Comparison of ENCODE assay signal across 14 mouse cellular contexts in genomic region chr5:50033660-50034059, GRCm38 (mm10). TPM values are rescaled to one million over a fixed set of nuclear protein-coding genes. Genes with fewer than 3 reads are reported as not detected.
DNase-seq lines count a peak whose midpoint lies in the region; ATAC-seq and TF ChIP-seq lines count a peak whose summit lies in the region.
"Had no signal": no experiment of that assay in that cellular context is flagged by ENCODE, and none has a peak within 500 bp of the region (broad histone marks: within the 10 kb centered on the region; RNA-seq: fewer than 3 reads in every experiment).

No protein-coding gene starts in this region.

- no peak for DNase-seq in heart, embryonic 10.5 days (ENCODE audit: low spot score)
- peak; percentile 65 for DNase-seq in kidney, adult 9 months
- DNase-seq in kidney, postnatal 25 days = no peak
- peak; percentile 60 for DNase-seq in 3134 (ENCODE audit: extremely low read depth, insufficient read length, low spot score)
- peak; percentile 82 for DNase-seq in Patski (ENCODE audit: low read depth, low spot score)
- no peak for DNase-seq in testis, postnatal 10 days (ENCODE audit: low spot score)
- no peak for DNase-seq in lung, postnatal 14 days
- DNase-seq: gastrocnemius, postnatal 10 days; thymus, postnatal 4 days had no signal

- H3K36me3 ChIP-seq in heart, embryonic 12.5 days = no peaks in the 10 kb centered on the region
- no peaks in the 10 kb centered on the region for H3K36me3 ChIP-seq in heart, embryonic 10.5 days
- H3K36me3 ChIP-seq: G1E had no signal

- POLR2A ChIA-PET in Patski (lab: Charles Lee) = no interaction called here

- peak overlapping the region; percentile 45 for H3K27ac ChIP-seq in heart, embryonic 12.5 days (ENCODE audit: poor library complexity, severe bottlenecking)
- no peak overlapping the region for H3K27ac ChIP-seq in heart, embryonic 10.5 days

- in situ Hi-C loops in Patski (cut with MboI; ENCODE audit: low pct_unique_long_range_greater_than_20kb) = no loop called here

- no peak overlapping the region for H3K9ac ChIP-seq in heart, embryonic 12.5 days

- H3K4me3 ChIP-seq in heart, embryonic 12.5 days = no peak overlapping the region
- H3K4me3 ChIP-seq in heart, embryonic 10.5 days = no peak overlapping the region
- H3K4me3 ChIP-seq: erythroblast, embryonic 14.5 days had no signal

- H3K4me2 ChIP-seq in heart, embryonic 12.5 days = 0 out of 2 replicates have a peak overlapping the region, but pooled peaks have one; percentile 4

- WGBS in heart, embryonic 12.5 days = 77% methylated on average over 9 of the region's 9 CpGs
- WGBS in heart, embryonic 10.5 days = 83% methylated on average over 9 of the region's 9 CpGs

- H3K4me1 ChIP-seq in heart, embryonic 12.5 days (replicated peaks) = peaks cover 35% of the 10 kb centered on the region
- peaks cover 23% of the 10 kb centered on the region for H3K4me1 ChIP-seq in heart, embryonic 10.5 days

- TF ChIP-seq CTCF in Patski (IDR thresholded peaks at IDR 0.05) = no peak

- H3K9me3 ChIP-seq in heart, embryonic 12.5 days (replicated peaks) = no peaks in the 10 kb centered on the region
- no peaks in the 10 kb centered on the region for H3K9me3 ChIP-seq in heart, embryonic 10.5 days
- H3K9me3 ChIP-seq: G1E; megakaryocyte, embryonic 14.5 days had no signal

- CTCF ChIA-PET in Patski (lab: Charles Lee) = interaction anchor here (0.6 to 6.0 kb wide), 6 partner anchors 9 to 80 kb away, joined by 3 to 35 read pairs (median 4); no protein-coding TSS in a partner anchor

- H3K27me3 ChIP-seq in heart, embryonic 12.5 days (replicated peaks) = no peaks in the 10 kb centered on the region
- no peaks in the 10 kb centered on the region for H3K27me3 ChIP-seq in heart, embryonic 10.5 days (ENCODE audit: insufficient read depth, poor library complexity, severe bottlenecking)
- H3K27me3 ChIP-seq in Patski = no peaks in the 10 kb centered on the region

- ATAC-seq in heart, embryonic 12.5 days (ENCODE audit: insufficient number of reproducible peaks, low FRiP score) = no peak
- peak; percentile 88 for ATAC-seq in Patski
- ATAC-seq: CD4-positive, CD25-positive, alpha-beta regulatory T cell, adult 4 months had no signal

RNA-seq across cellular contexts. Expression of gene Adgra3, which starts 25.1 kb away (rescaled TPM):
- 25.1 and 28.1 TPM in 2 replicates for polyA plus RNA-seq in heart, embryonic 12.5 days (2016; fragmentation: Nextera tagmentation; extraction: Ambion mirVana)
- 19.2 and 26.6 TPM in 2 replicates for polyA plus RNA-seq in heart, embryonic 10.5 days (2016; fragmentation: Nextera tagmentation; extraction: Ambion mirVana)
- 23.3 TPM for polyA plus RNA-seq in Patski (2021)
- polyA plus RNA-seq: CD4-positive, CD25-positive, alpha-beta regulatory T cell, adult 4 months; G1E had no signal

Comparison
In these comparisons a context has a peak if more than half of its experiments do, and no peak if none do; other contexts are left out.
1. DNase-seq: peak in kidney, adult 9 months (single experiment), 3134 (single experiment) and Patski (single experiment); none in heart, embryonic 10.5 days (single experiment), kidney, postnatal 25 days (0 of 2), testis, postnatal 10 days (single experiment) and lung, postnatal 14 days (single experiment).